Mouse (Mus musculus) bone marrow, adult 2 months (tissue): ENCODE data around the gene Tmem213. TPM values are rescaled to one million over a fixed set of nuclear protein-coding genes. Genes with fewer than 3 reads are reported as not detected.

Experiments
- H3K27ac ChIP-seq: fragments of 200-500 bp; 2 replicates; pipeline ENCODE4 v1.5.1; 2012; ENCODE audit warnings: low read depth, mild to moderate bottlenecking, control low read depth, inconsistent platforms, low read length; ENCODE audit not compliant: control insufficient read depth, poor library complexity, insufficient read depth
- H3K4me1 ChIP-seq: fragments of 200-500 bp; 2 replicates; pipeline ENCODE4 v1.6.1; 2011; ENCODE audit warnings: low read length; ENCODE audit not compliant: control insufficient read depth, insufficient read depth
- H3K4me3 ChIP-seq: fragments of 200-500 bp; replicated peaks from 2 replicates; pipeline ENCODE3; 2011; ENCODE audit warnings: mild to moderate bottlenecking, low read depth, low read length, control low read depth; ENCODE audit not compliant: control insufficient read depth
- CTCF ChIP-seq: fragments of 200-500 bp; IDR thresholded peaks from 2 replicates; pipeline ENCODE4 v1.5.1; 2011; ENCODE audit warnings: low read length, control low read depth; ENCODE audit not compliant: control insufficient read depth, insufficient read depth
- POLR2A ChIP-seq: fragments of 200-500 bp; IDR thresholded peaks from 2 replicates; pipeline ENCODE4 v1.6.1; 2011; ENCODE audit warnings: low read depth, mild to moderate bottlenecking, control low read depth, low read length, borderline replicate concordance; ENCODE audit not compliant: control insufficient read depth
- WGBS: fragments of 180-500 bp; shearing (Covaris S2); methylation state at CpG from one replicate; pipeline ENCODE4 v1.1.7; 2018; 5-methylcytosine and 5-hydroxymethylcytosine counted together
- polyA plus RNA-seq: library from polyadenylated mRNA; stranded (reverse); fragments of >200 nt; gene quantifications from 2 replicates; pipeline ENCODE4 v1.2.4, GENCODE M21; 2011; ENCODE audit warnings: low replicate concordance; ENCODE audit not compliant: missing spikeins, insufficient read depth, insufficient read length

Tmem213 gene
- polyA plus RNA-seq, 1 experiment, result not detected

DNA sequence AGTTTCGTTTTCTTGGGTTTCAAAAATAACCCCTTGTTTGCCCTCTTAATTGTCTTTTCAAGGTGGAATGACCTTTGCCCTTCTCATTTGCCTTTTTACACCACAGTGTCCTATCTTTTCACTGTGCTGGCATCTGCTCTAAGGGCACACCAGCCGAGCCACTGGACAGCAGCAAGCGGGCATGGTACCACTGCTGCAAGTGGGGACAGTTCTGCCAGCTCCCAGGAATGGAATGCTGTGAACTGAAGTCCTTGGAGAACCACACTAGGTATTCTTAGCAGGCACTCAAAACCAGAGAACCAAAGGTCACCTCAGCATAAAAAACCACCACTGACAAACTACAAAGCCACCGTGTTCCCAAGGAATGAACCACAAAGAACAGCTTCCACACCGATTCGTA is 13.7 kb downstream of the Tmem213 start:
- Histone ChIP-seq H3K4me1 (no peaks in the 10 kb centered on the region), H3K27ac (no peak overlapping the region), H3K4me3 (no peak overlapping the region)
- 80% methylated on average over 6 of the region's 6 CpGs for WGBS
- TF ChIP-seq POLR2A, result no peak
- no peak for TF ChIP-seq CTCF

- Histone ChIP-seq H3K27ac (no peak overlapping the region), H3K4me3 (no peak overlapping the region), H3K4me1 (no peaks in the 10 kb centered on the region)
- TF ChIP-seq CTCF (no peak), POLR2A (no peak)
- WGBS, result 85% methylated on average over 18 of the region's 18 CpGs
Observed at GRCm38 (mm10) chr6:38123471-38124206, 14.6 kb downstream of the Tmem213 start.

DNA sequence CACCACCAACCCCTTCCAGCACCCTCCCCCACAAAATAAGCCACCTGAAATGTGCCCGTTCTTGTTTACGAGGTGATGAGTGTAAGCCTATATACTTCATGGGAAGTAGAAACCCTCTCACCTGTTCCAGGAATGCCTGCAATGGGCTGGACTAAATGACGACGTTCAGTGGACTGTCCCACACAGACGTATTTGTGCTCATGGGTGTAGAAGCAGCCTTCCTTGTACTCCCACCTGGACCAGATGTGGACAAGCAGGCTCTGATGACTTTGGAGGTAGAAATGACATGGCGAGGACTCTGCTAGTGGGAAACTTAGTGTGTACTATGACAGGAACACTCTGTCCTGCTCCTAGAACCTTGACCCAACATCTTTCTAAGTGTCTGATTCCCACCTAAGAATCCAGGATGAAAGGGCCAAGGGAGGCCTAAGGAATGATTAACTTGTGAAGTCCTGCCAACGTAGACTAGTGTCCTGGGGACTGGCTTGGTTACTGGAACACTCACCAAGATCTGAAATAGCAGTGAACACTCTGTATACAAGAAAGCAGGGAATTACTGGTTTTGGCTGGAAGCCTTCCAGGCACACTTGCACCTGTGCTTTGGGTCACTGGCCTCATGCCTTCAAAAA is 15.3 kb downstream of the Tmem213 start, which contains the start of gene Atp6v0a4:
Atp6v0a4 (minus strand) TSS at position 380 of the 629 bp plus-strand sequence.
- no peak for TF ChIP-seq POLR2A
- no peak for TF ChIP-seq CTCF
- H3K4me3 ChIP-seq, result no peak within 1 kb of the TSS
- 89% methylated on average over 7 of the region's 7 CpGs for WGBS
- H3K27ac ChIP-seq, result no peak within 1 kb of the TSS
- no peaks in the 10 kb centered on the region for H3K4me1 ChIP-seq

GRCm38 (mm10) chr6:38124882-38125281 is 15.8 kb downstream of the Tmem213 start:
- no peak overlapping the region for H3K4me3 ChIP-seq
- no peak for TF ChIP-seq CTCF
- TF ChIP-seq POLR2A, result no peak
- no peak overlapping the region for H3K27ac ChIP-seq
- no peaks in the 10 kb centered on the region for H3K4me1 ChIP-seq
- 90% methylated on average over 5 of the region's 5 CpGs for WGBS

- Histone ChIP-seq H3K27ac (no peak overlapping the region), H3K4me3 (no peak overlapping the region), H3K4me1 (no peaks in the 10 kb centered on the region)
- no peak for TF ChIP-seq POLR2A
- no peak for TF ChIP-seq CTCF
- 76% methylated on average over 3 of the region's 3 CpGs for WGBS
Observed at GRCm38 (mm10) chr6:38125462-38125861, 16.4 kb downstream of the Tmem213 start.

DNA sequence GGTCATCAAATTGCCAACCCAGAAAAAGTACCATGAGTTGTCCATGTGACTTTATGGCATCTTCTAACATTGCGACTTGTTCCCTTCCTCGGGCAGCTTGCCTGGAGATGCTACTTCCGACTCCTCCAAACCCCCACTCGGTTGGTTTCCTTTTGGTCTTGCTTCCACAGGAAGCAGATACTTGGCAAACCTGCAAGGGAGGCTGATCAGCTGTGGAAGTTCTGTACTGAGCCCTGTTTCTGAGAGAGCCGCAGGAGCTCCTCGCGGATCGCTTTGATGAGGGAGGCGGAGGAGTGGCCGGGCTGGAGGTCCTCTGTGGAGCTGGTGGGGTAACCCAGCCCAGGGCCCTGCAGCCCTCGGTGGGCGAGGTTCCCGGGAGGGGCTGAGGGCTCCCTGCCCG is 19.1 kb downstream of the Tmem213 start:
- H3K27ac ChIP-seq, result no peak overlapping the region
- no peak overlapping the region for H3K4me3 ChIP-seq
- 82% methylated on average over 14 of the region's 14 CpGs for WGBS
- no peaks in the 10 kb centered on the region for H3K4me1 ChIP-seq
- TF ChIP-seq POLR2A (no peak), CTCF (no peak)

GRCm38 (mm10) chr6:38129883-38130282 is 20.8 kb downstream of the Tmem213 start:
- Histone ChIP-seq H3K27ac (no peak overlapping the region), H3K4me3 (no peak overlapping the region), H3K4me1 (no peaks in the 10 kb centered on the region)
- 90% methylated on average over 5 of the region's 5 CpGs for WGBS
- TF ChIP-seq POLR2A, result no peak
- TF ChIP-seq CTCF, result no peak

DNA sequence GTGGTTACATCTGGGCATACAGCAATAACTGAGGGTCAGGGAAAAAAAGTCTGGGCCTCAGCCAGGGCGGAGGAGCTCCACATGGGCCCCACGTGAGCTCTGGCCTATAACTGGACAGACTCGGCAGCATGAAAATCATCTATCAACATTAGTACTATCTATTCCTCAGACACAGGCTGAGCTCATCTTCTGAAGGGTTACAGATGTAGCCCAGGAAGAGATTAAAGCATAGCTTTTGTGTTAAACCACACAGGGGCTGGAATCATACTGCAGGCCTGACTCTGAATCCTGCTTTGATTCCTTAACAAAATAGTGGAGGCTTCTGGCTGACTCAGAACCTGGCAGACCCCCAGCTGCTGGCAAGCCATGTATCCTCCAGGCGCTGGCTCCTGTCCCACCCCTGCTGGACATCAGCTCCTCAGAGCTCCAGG is 22.8 kb downstream of the Tmem213 start:
- no peak overlapping the region for H3K27ac ChIP-seq
- TF ChIP-seq CTCF (no peak), POLR2A (no peak)
- no peak overlapping the region for H3K4me3 ChIP-seq
- 77% methylated on average over 4 of the region's 4 CpGs for WGBS
- no peaks in the 10 kb centered on the region for H3K4me1 ChIP-seq
